Mouse (Mus musculus): ENCODE data around the gene Rac3. TPM values are rescaled to one million over a fixed set of nuclear protein-coding genes. Genes with fewer than 3 reads are reported as not detected.

Gene Rac3
- polyA plus RNA-seq, 1 experiment, result 1.9 TPM

- H3K4me1 ChIP-seq (ENCODE audit: control insufficient read depth, insufficient read depth, insufficient read length, low read length), result no peaks in the 10 kb centered on the region
- no peak overlapping the region for H3K4me3 ChIP-seq (ENCODE audit: insufficient read depth, low read depth, low read length)
- H3K27ac ChIP-seq (replicated peaks; ENCODE audit: low read depth, low read length), result no peak overlapping the region
Measured at GRCm38 (mm10) chr11:120768206-120768605, 46.9 kb downstream of the Rac3 start.

GRCm38 (mm10) chr11:120772749-120773148 lies 51.5 kb downstream of the Rac3 start:
- no peaks in the 10 kb centered on the region for H3K4me1 ChIP-seq (ENCODE audit: control insufficient read depth, insufficient read depth, insufficient read length, low read length)
- no peak overlapping the region for H3K4me3 ChIP-seq (ENCODE audit: insufficient read depth, low read depth, low read length)
- H3K27ac ChIP-seq (replicated peaks; ENCODE audit: low read depth, low read length), result no peak overlapping the region

Other genes with a start within 250 kb of the Rac3 start
- 278 and 304 TPM in 2 replicates for gene Mrpl12, start 236.9 kb upstream of the Rac3 start, polyA plus RNA-seq (2012; ENCODE audit: insufficient read depth, insufficient read length, missing spikeins)
- 32.9 and 33.9 TPM in 2 replicates for gene Slc25a10, start 229.6 kb upstream of the Rac3 start, polyA plus RNA-seq (2012; ENCODE audit: insufficient read depth, insufficient read length, missing spikeins)
- not detected in 2 replicates for gene Gcgr, start 190.8 kb upstream of the Rac3 start, polyA plus RNA-seq (2012; ENCODE audit: insufficient read depth, insufficient read length, missing spikeins)
- gene Mcrip1, start 171.7 kb upstream of the Rac3 start, polyA plus RNA-seq (2012; ENCODE audit: insufficient read depth, insufficient read length, missing spikeins), result 24.6 and 28.0 TPM in 2 replicates
- 4.1 and 5.5 TPM in 2 replicates for gene Ppp1r27, start 170.3 kb upstream of the Rac3 start, polyA plus RNA-seq (2012; ENCODE audit: insufficient read depth, insufficient read length, missing spikeins)
- gene P4hb, start 148.2 kb upstream of the Rac3 start, polyA plus RNA-seq (2012; ENCODE audit: insufficient read depth, insufficient read length, missing spikeins), result 95.0 and 97.3 TPM in 2 replicates
- gene Arhgdia, start 139.8 kb upstream of the Rac3 start, polyA plus RNA-seq (2012; ENCODE audit: insufficient read depth, insufficient read length, missing spikeins), result 117 and 146 TPM in 2 replicates
- gene Alyref, start 123.1 kb upstream of the Rac3 start, polyA plus RNA-seq (2012; ENCODE audit: insufficient read depth, insufficient read length, missing spikeins), result 49.2 and 58.8 TPM in 2 replicates
- gene Anapc11, start 123.0 kb upstream of the Rac3 start, polyA plus RNA-seq (2012; ENCODE audit: insufficient read depth, insufficient read length, missing spikeins), result 54.9 and 59.1 TPM in 2 replicates
- not detected in 2 replicates for gene Npb, start 113.0 kb upstream of the Rac3 start, polyA plus RNA-seq (2012; ENCODE audit: insufficient read depth, insufficient read length, missing spikeins)
- gene Pcyt2, start 103.5 kb upstream of the Rac3 start, polyA plus RNA-seq (2012; ENCODE audit: insufficient read depth, insufficient read length, missing spikeins), result 104 and 131 TPM in 2 replicates
- gene Sirt7, start 96.2 kb upstream of the Rac3 start, polyA plus RNA-seq (2012; ENCODE audit: insufficient read depth, insufficient read length, missing spikeins), result 5.8 and 10.5 TPM in 2 replicates
- 10.4 and 13.3 TPM in 2 replicates for gene Mafg, start 87.9 kb upstream of the Rac3 start, polyA plus RNA-seq (2012; ENCODE audit: insufficient read depth, insufficient read length, missing spikeins)
- 1.0 and 1.3 TPM in 2 replicates for gene Pycr1, start 77.7 kb upstream of the Rac3 start, polyA plus RNA-seq (2012; ENCODE audit: insufficient read depth, insufficient read length, missing spikeins)
- gene Myadml2, start 73.3 kb upstream of the Rac3 start, polyA plus RNA-seq (2012; ENCODE audit: insufficient read depth, insufficient read length, missing spikeins), result 2.7 and 3.8 TPM in 2 replicates
- gene Notum, start 60.3 kb upstream of the Rac3 start, polyA plus RNA-seq (2012; ENCODE audit: insufficient read depth, insufficient read length, missing spikeins), result not detected in 2 replicates
- gene Aspscr1, start 48.5 kb upstream of the Rac3 start, polyA plus RNA-seq (2012; ENCODE audit: insufficient read depth, insufficient read length, missing spikeins), result 33.3 and 33.7 TPM in 2 replicates
- gene Cenpx, start 7.7 kb upstream of the Rac3 start, polyA plus RNA-seq (2012; ENCODE audit: insufficient read depth, insufficient read length, missing spikeins), result 66.6 and 68.4 TPM in 2 replicates
- gene Lrrc45, start 7.5 kb upstream of the Rac3 start, polyA plus RNA-seq (2012; ENCODE audit: insufficient read depth, insufficient read length, missing spikeins), result 3.0 and 6.2 TPM in 2 replicates
- gene Dcxr, start 5.8 kb downstream of the Rac3 start, polyA plus RNA-seq (2012; ENCODE audit: insufficient read depth, insufficient read length, missing spikeins), result 9.4 and 15.5 TPM in 2 replicates
- gene Cbr2, start 10.6 kb downstream of the Rac3 start, polyA plus RNA-seq (2012; ENCODE audit: insufficient read depth, insufficient read length, missing spikeins), result 20.9 and 26.0 TPM in 2 replicates
- 14.9 and 15.4 TPM in 2 replicates for gene Hmga1b, start 41.3 kb downstream of the Rac3 start, polyA plus RNA-seq (2012; ENCODE audit: insufficient read depth, insufficient read length, missing spikeins)
- 14.0 and 15.1 TPM in 2 replicates for gene Rfng, start 62.7 kb downstream of the Rac3 start, polyA plus RNA-seq (2012; ENCODE audit: insufficient read depth, insufficient read length, missing spikeins)
- gene Gps1, start 62.8 kb downstream of the Rac3 start, polyA plus RNA-seq (2012; ENCODE audit: insufficient read depth, insufficient read length, missing spikeins), result 48.9 and 60.0 TPM in 2 replicates
- 20.1 and 31.0 TPM in 2 replicates for gene Dus1l, start 74.9 kb downstream of the Rac3 start, polyA plus RNA-seq (2012; ENCODE audit: insufficient read depth, insufficient read length, missing spikeins)
- gene Fasn, start 103.1 kb downstream of the Rac3 start, polyA plus RNA-seq (2012; ENCODE audit: insufficient read depth, insufficient read length, missing spikeins), result 5,806 and 7,060 TPM in 2 replicates
- 7.1 and 11.1 TPM in 2 replicates for gene Ccdc57, start 211.4 kb downstream of the Rac3 start, polyA plus RNA-seq (2012; ENCODE audit: insufficient read depth, insufficient read length, missing spikeins)
- gene Slc16a3, start 227.0 kb downstream of the Rac3 start, polyA plus RNA-seq (2012; ENCODE audit: insufficient read depth, insufficient read length, missing spikeins), result 1.6 and 2.2 TPM in 2 replicates

All from brown adipose tissue, adult 24 weeks (tissue).